Mouse (Mus musculus) spleen, adult 2 months (tissue): Measurements from ENCODE around the gene Krtcap2. TPM values are rescaled to one million over a fixed set of nuclear protein-coding genes. Genes with fewer than 3 reads are reported as not detected.
"Not testable (repeated sequence)": the region's sequence is repeated elsewhere in the genome, so short reads cannot be mapped to it uniquely, and the experiment has no call there.

ENCODE experiments used
- DNase-seq, 2 experiments: peaks; one replicate each; pipeline versions ENCODE4 v3.0.0 to v3.0.0-alpha.2; 2012 to 2021; ENCODE audit warnings: low spot score in 2 of 2, low read depth in 1 of 2
- H3K27ac ChIP-seq: fragments of 200-500 bp; 2 replicates; pipeline ENCODE4 v1.5.1; 2012; ENCODE audit warnings: low read length, inconsistent platforms; ENCODE audit not compliant: insufficient read depth
- H3K27me3 ChIP-seq: fragments of 200-500 bp; 2 replicates; pipeline ENCODE4 v1.6.1; 2012; ENCODE audit warnings: mild to moderate bottlenecking, moderate library complexity, low read length, inconsistent platforms; ENCODE audit not compliant: control insufficient read depth, insufficient read depth
- H3K36me3 ChIP-seq: fragments of 200-500 bp; 2 replicates; pipeline ENCODE4 v1.6.1; 2012; ENCODE audit warnings: mild to moderate bottlenecking, low read length, inconsistent platforms; ENCODE audit not compliant: control insufficient read depth, insufficient read depth
- H3K4me1 ChIP-seq: fragments of 200-500 bp; 2 replicates; pipeline ENCODE4 v1.6.1; 2011; ENCODE audit warnings: inconsistent platforms; ENCODE audit not compliant: control insufficient read depth, insufficient read depth, insufficient read length
- H3K4me3 ChIP-seq: fragments of 200-500 bp; 2 replicates; pipeline ENCODE4 v1.5.1; 2011; ENCODE audit warnings: mild to moderate bottlenecking, inconsistent platforms; ENCODE audit not compliant: insufficient read depth, insufficient read length; ENCODE audit errors: extremely low read depth
- CTCF ChIP-seq: fragments of 200-500 bp; IDR thresholded peaks from 2 replicates; pipeline ENCODE4 v1.5.1; 2011; ENCODE audit warnings: mild to moderate bottlenecking, inconsistent platforms; ENCODE audit not compliant: insufficient read depth, insufficient read length, insufficient replicate concordance; ENCODE audit errors: extremely low read depth
- POLR2A ChIP-seq: fragments of 200-500 bp; IDR thresholded peaks from 2 replicates; pipeline ENCODE4 v1.6.1; 2011; ENCODE audit warnings: low read depth, low read length, inconsistent platforms
- WGBS: fragments of 180-500 bp; shearing (Covaris S2); methylation state at CpG from one replicate; pipeline ENCODE4 v1.1.7; 2018; 5-methylcytosine and 5-hydroxymethylcytosine counted together
- polyA plus RNA-seq: library from polyadenylated mRNA; depleted of rRNA; stranded (reverse); fragments of >200 nt; gene quantifications from 2 replicates; pipeline ENCODE4 v1.2.3, GENCODE M21; 2012

Krtcap2 gene
- polyA plus RNA-seq, 1 experiment: 93.5 TPM

- peaks cover 5% of the 10 kb centered on the region; the same call in 1 of the 2 replicates for H3K4me1 ChIP-seq
Measured at GRCm38 (mm10) chr3:89213803-89214530, 31.8 kb upstream of the Krtcap2 start.

GRCm38 (mm10) chr3:89214681-89215411, 30.9 kb upstream of the Krtcap2 start, which contains the start of gene Thbs3:
Gene Thbs3 (plus strand): TSS chr3:89215180.
- no peak for DNase-seq
- peak within 1 kb of the TSS; percentile 90 for H3K4me3 ChIP-seq
- no peaks in the 10 kb centered on the region; the same call in 1 of the 2 replicates for H3K36me3 ChIP-seq
- WGBS: 8% methylated on average over 19 of the region's 19 CpGs
- TF ChIP-seq POLR2A (no peak), CTCF (no peak)
- H3K27me3 ChIP-seq: no peaks in the 10 kb centered on the region
- peak within 1 kb of the TSS; percentile 77 for H3K27ac ChIP-seq
- H3K4me1 ChIP-seq: peaks cover 5% of the 10 kb centered on the region; the same call in 1 of the 2 replicates

More at GRCm38 (mm10) chr3:89213803-89214530, 31.8 kb upstream of the Krtcap2 start:
- Histone ChIP-seq H3K4me3 (peak overlapping the region; percentile 90), H3K27me3 (no peaks in the 10 kb centered on the region), H3K36me3 (peaks cover 6% of the 10 kb centered on the region), H3K27ac (peak overlapping the region; percentile 77)
- DNase-seq: peak; percentile 89 to 91
- WGBS: 0% methylated on average over 69 of the region's 69 CpGs
- peak; percentile 21; the same call in 1 of the 2 replicates for TF ChIP-seq POLR2A
- TF ChIP-seq CTCF: no peak

GRCm38 (mm10) chr3:89215853-89216252, 29.9 kb upstream of the Krtcap2 start:
- no peak for TF ChIP-seq POLR2A
- peak; percentile 73; the same call in 1 of the 2 replicates for TF ChIP-seq CTCF
- peak; percentile 76 to 80 for DNase-seq
- no peak overlapping the region for H3K27ac ChIP-seq
- no peaks in the 10 kb centered on the region for H3K27me3 ChIP-seq
- no peak overlapping the region for H3K4me3 ChIP-seq
- 0% methylated on average over 6 of the region's 6 CpGs for WGBS
- no peaks in the 10 kb centered on the region for H3K36me3 ChIP-seq
- peaks cover 5% of the 10 kb centered on the region; the same call in 1 of the 2 replicates for H3K4me1 ChIP-seq

DNA sequence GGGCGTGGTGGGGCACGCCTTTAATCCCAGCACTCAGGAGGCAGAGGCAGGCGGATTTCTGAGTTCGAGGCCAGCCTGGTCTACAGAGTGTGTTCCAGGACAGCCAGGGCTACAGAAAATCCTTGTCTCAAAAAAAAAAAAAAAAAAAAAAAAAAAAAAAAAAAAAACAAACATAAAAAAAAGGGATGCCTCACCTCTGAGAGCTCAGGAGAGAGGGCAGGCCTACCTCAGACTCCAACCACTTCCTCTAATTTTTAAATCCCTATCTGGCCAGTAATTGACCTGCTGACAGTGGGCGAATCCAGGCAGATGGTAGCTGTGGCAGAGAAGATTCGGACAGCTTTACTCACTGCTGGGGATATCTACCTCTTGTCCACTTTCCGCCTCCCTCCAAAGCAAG, 29.4 kb upstream of the Krtcap2 start:
- not testable (repeated sequence) for H3K27ac ChIP-seq, DNase-seq, H3K36me3 ChIP-seq, H3K27me3 ChIP-seq, H3K4me3 ChIP-seq, H3K4me1 ChIP-seq
- 82% methylated on average over 7 of the region's 7 CpGs for WGBS

GRCm38 (mm10) chr3:89218271-89218670, 27.5 kb upstream of the Krtcap2 start:
- no peak overlapping the region for H3K27ac ChIP-seq
- TF ChIP-seq POLR2A: no peak
- no peak for TF ChIP-seq CTCF
- DNase-seq: no peak
- no peaks in the 10 kb centered on the region for H3K36me3 ChIP-seq
- WGBS: 90% methylated on average over 1 of the region's 1 CpGs
- H3K4me3 ChIP-seq: no peak overlapping the region
- H3K27me3 ChIP-seq: no peaks in the 10 kb centered on the region
- H3K4me1 ChIP-seq: peaks cover 5% of the 10 kb centered on the region; the same call in 1 of the 2 replicates

DNA sequence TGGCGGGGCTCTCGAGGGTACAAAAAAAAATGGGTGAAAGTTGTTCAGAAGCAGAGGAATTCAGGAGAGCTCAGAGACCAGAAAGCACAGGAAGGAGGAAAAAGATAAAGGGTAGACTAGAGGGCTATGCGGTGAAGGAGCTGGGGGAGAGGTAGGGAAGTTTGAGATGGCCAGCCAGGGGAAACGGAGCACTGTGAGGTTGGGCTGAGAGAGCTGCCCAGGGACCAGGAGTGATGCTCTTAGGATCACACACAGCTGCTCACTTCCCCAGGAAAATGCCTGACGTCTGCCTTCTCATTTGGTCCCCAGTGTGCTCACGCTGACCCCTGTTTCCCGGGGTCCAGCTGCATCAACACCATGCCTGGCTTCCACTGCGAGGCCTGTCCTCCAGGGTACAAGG, 26.2 kb upstream of the Krtcap2 start:
- DNase-seq: no peak
- H3K27ac ChIP-seq: no peak overlapping the region
- H3K27me3 ChIP-seq: no peaks in the 10 kb centered on the region
- H3K36me3 ChIP-seq: no peaks in the 10 kb centered on the region
- 58% methylated on average over 8 of the region's 8 CpGs for WGBS
- TF ChIP-seq CTCF (no peak), POLR2A (no peak)
- H3K4me3 ChIP-seq: no peak overlapping the region
- peaks cover 5% of the 10 kb centered on the region; the same call in 1 of the 2 replicates for H3K4me1 ChIP-seq
